Mouse (Mus musculus) mouse embryonic stem cell (cell line): Measurements from ENCODE around the gene Srm.

ENCODE experiments used
- in situ Hi-C, 2 experiments: fragments of 300-500 bp; cut with MboI; formaldehyde crosslinking; loops; 1 replicate in 1 of 2; 3 replicates in 1 of 2; pipeline ENCODE4 v1.14.3; 2019 to 2020; ENCODE audit warnings: low sequenced_read_pairs in 2 of 2, low pct_unique_long_range_greater_than_20kb in 1 of 2, mixed read lengths in 1 of 2; ENCODE audit not compliant: unreplicated experiment in 1 of 2

Srm gene

GRCm38 (mm10) chr4:148595916-148596315 lies 4.6 kb downstream of the Srm start:
- in situ Hi-C loops = loop anchor here in 1 of 2 experiments (25.0 kb wide), 1 partner anchor 559 kb away; the partner anchor contains the start of genes Clcn6 and Mthfr

- in situ Hi-C loops = loop anchor here in 1 of 2 experiments (25.0 kb wide), 1 partner anchor 559 kb away; the partner anchor contains the start of genes Clcn6 and Mthfr
Observed at GRCm38 (mm10) chr4:148596731-148597130, 5.4 kb downstream of the Srm start.

DNA sequence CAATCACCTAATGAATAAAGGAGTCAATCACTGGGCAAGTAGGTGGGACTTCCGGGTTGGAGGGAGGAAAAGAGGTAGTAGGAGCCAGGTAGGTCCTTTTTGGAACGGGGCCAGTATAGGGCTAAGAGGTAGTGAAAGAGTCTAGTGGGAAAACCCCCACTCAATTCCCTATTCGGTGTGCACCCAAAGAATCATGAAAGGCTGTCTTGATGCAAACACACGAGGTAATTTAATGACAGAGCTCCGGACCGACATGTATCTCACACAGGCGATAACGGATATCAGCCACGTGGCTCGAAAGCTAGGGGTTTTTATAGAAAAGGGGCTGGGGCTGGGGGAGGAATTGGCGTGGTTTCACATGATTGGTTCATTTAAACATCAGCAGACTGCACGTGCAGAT lies 7.5 kb downstream of the Srm start:
- in situ Hi-C loops = loop anchor here in 1 of 2 experiments (25.0 kb wide), 1 partner anchor 562 kb away; the partner anchor contains the start of genes Clcn6 and Mthfr

- in situ Hi-C loops = no loop called here
Observed at GRCm38 (mm10) chr4:148600316-148600715, 9.0 kb downstream of the Srm start.

- in situ Hi-C loops = no loop called here
Observed at GRCm38 (mm10) chr4:148601871-148602270, 10.6 kb downstream of the Srm start.

DNA sequence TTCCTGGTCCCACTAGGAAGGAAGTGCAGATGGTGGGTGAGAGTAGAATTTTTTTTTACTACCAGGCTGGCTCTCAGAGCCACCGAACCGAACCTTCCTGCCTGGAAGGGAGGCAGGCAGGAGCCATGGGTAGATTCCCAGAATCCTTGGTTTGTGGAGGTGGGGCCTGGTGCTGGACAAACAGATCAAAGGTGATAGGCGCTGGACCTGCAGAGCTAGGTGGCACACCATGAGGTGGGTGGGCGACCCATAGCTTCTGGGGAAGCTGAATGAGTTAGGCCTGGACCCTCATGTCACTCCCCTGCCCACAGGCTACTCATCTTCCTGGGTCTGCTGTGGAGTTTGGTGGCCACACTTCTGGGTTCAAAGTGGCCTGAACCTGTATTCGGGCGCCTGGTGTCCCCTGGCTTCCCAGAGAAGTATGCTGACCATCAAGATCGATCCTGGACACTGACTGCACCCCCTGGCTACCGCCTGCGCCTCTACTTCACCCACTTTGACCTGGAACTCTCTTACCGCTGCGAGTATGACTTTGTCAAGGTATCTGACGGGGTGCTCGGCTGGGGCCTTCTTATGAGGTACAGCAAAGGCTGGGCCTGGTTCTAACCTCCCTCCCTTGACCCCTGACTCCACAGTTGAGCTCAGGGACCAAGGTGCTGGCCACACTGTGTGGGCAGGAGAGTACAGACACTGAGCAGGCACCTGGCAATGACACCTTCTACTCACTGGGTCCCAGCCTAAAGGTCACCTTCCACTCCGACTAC lies 11.2 kb downstream of the Srm start, which contains the start of gene Masp2:
Gene Masp2 (plus strand): TSS at position 198 of the 764 bp plus-strand sequence.
- in situ Hi-C loops = no loop called here

GRCm38 (mm10) chr4:148603376-148604139 lies 12.3 kb downstream of the Srm start:
- in situ Hi-C loops = no loop called here

- in situ Hi-C loops = no loop called here
Observed at GRCm38 (mm10) chr4:148604141-148604540, 12.8 kb downstream of the Srm start.

GRCm38 (mm10) chr4:148604541-148605165 lies 13.3 kb downstream of the Srm start:
- in situ Hi-C loops = no loop called here

GRCm38 (mm10) chr4:148607758-148608157 lies 16.5 kb downstream of the Srm start:
- in situ Hi-C loops = no loop called here

GRCm38 (mm10) chr4:148609805-148610204 lies 18.5 kb downstream of the Srm start:
- in situ Hi-C loops = no loop called here

DNA sequence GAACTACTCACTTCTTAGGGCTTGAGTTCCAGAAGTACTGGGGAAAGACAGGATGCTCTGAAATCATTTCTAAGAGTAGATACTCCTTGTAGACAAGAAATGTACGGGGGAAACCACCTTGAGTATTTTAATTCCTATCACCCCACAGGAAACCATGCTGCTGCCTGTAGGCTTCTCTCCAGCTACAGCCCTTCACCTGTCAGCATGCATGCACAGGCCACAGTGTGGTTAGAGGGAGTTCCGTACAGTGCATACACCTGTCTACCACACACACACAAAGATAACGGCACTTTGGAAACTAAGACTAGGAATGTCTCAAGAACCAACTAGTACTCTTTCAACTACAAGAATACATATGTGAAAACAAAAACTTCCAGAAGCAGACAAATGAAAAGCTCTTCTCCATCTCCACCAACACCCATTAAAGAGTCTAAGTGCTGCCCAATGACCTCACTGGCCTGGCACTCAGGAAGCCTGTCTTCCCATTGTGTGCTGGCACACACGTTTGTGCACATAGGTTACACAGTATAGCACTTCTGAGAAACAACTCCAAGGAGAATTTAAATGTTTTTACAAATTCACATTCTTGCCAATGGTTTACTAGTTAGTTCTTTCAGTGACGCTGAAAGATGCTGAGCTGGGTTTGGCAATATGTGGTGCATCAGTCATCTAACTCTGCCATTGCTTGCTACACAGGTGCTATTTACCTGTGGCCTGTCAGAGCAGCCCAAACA lies 19.5 kb downstream of the Srm start:
- in situ Hi-C loops = no loop called here

DNA sequence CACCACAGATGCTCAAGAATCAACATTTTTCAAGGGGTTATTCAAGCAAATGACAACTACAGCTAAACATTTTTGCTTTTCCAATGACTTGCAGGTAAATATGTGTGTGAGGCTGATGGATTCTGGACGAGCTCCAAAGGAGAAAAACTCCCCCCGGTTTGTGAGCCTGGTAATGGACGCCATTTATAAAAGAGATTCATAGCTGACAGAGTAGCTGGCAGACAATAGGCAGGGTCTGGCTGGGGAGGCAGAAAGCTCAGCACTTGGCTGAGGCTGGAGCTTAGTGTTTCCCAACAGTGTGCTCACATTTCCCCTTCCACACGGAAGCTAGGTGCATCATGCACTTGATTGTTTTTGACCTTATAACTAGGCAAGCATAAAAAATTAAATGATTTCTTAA lies 21.3 kb downstream of the Srm start:
- in situ Hi-C loops = no loop called here

- in situ Hi-C loops = no loop called here
Observed at GRCm38 (mm10) chr4:148613738-148614137, 22.4 kb downstream of the Srm start.

DNA sequence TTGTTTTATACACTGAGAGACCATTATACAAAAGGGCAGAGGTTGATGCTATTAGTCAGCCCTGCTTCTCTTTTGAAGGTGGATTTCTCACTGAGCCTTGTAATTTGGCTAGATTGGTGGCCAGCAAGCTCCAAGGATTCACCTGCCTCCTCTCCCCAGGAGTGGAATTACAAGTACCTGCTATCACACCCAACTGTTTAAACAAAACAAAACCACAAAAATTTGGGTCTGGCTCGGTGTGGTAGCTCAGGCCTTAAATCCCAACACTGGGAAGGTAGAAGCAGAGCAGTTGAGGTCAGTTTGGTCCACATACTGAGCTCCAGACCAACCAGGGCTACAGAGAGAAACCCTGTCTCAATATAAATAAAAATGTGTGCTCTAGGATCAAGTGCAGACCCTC lies 28.5 kb downstream of the Srm start:
- in situ Hi-C loops = no loop called here

GRCm38 (mm10) chr4:148620718-148621117 lies 29.4 kb downstream of the Srm start:
- in situ Hi-C loops = no loop called here

GRCm38 (mm10) chr4:148622485-148622884 lies 31.2 kb downstream of the Srm start:
- in situ Hi-C loops = no loop called here

- in situ Hi-C loops = no loop called here
Observed at GRCm38 (mm10) chr4:148623609-148624008, 32.3 kb downstream of the Srm start.
